Comparison of ENCODE assay signal across 8 mouse cellular contexts in genomic region chr11:45752237-45752636, GRCm38 (mm10).
DNase-seq lines count a peak whose midpoint lies in the region; ATAC-seq and TF ChIP-seq lines count a peak whose summit lies in the region.

No protein-coding gene starts in this region.

- H3K4me2 ChIP-seq in forebrain, embryonic 13.5 days = no peak overlapping the region
- peak overlapping the region; percentile 47; the same call in 1 of the 2 replicates for H3K4me2 ChIP-seq in CH12.LX (ENCODE audit: insufficient read depth, low read depth, poor library complexity, severe bottlenecking)

- DNase-seq in forebrain, embryonic 10.5 days (ENCODE audit: extremely low spot score, low spot score) = peak; percentile 31
- DNase-seq in CH12.LX (ENCODE audit: extremely low read depth) = peak; percentile 89
- DNase-seq in cerebellum, adult 9-11 months = peak; percentile 4
- peak; percentile 51 for DNase-seq in heart, postnatal 4 days
- DNase-seq in layer of hippocampus, adult 11-12 months (ENCODE audit: low spot score) = peak; percentile 27
- peak; percentile 41 for DNase-seq in lung, postnatal 14 days
- DNase-seq in splenic B cell, adult 2 months (ENCODE audit: low read depth, low spot score) = peak; percentile 69

- in situ Hi-C loops in CH12.LX (cut with MboI; ENCODE audit: low pct_ligation_motif_present, low pct_unique_long_range_greater_than_20kb, low sequenced_read_pairs) = no loop called here

- no peak overlapping the region for H3K9ac ChIP-seq in forebrain, embryonic 13.5 days
- H3K9ac ChIP-seq in CH12.LX (ENCODE audit: insufficient read depth, low read depth) = no peak overlapping the region

- no peak; the same call in 1 of the 2 replicates for ATAC-seq in forebrain, embryonic 13.5 days

- no peak overlapping the region for H3K27ac ChIP-seq in forebrain, embryonic 10.5 days
- no peak overlapping the region for H3K27ac ChIP-seq in forebrain, embryonic 13.5 days
- no peak overlapping the region for H3K27ac ChIP-seq in CH12.LX (ENCODE audit: insufficient read depth, low read depth)

- TF ChIP-seq POLR2A in CH12.LX (IDR thresholded peaks at IDR 0.05; ENCODE audit: low read depth, low read length) = no peak

- peak; percentile 81 for TF ChIP-seq RAD21 in CH12.LX (IDR thresholded peaks at IDR 0.05; ENCODE audit: low read depth, low read length)

- no peaks in the 10 kb centered on the region for H3K36me3 ChIP-seq in forebrain, embryonic 10.5 days (replicated peaks)
- no peaks in the 10 kb centered on the region for H3K36me3 ChIP-seq in forebrain, embryonic 13.5 days (ENCODE audit: poor library complexity, severe bottlenecking)
- no peaks in the 10 kb centered on the region for H3K36me3 ChIP-seq in CH12.LX (replicated peaks in 1 of 2; ENCODE audit: control insufficient read depth in 1 of 2, insufficient read depth in 1 of 2, low read length in 1 of 2)
- no peaks in the 10 kb centered on the region for H3K36me3 ChIP-seq in splenic B cell, adult 2 months (ENCODE audit: control insufficient read depth, insufficient read depth, low read length, poor library complexity, severe bottlenecking)

- H3K4me1 ChIP-seq in forebrain, embryonic 10.5 days = no peaks in the 10 kb centered on the region
- no peaks in the 10 kb centered on the region for H3K4me1 ChIP-seq in forebrain, embryonic 13.5 days
- peaks cover 3 to 22% of the 10 kb centered on the region in 2 experiments; a peak in 3 of 4 replicates for H3K4me1 ChIP-seq in CH12.LX (ENCODE audit: control insufficient read depth in 1 of 2, insufficient read depth in 2 of 2)

- dilution Hi-C loops in CH12.LX (cut with MboI; ENCODE audit: extremely low pct_ligation_motif_present, extremely low pct_unique_long_range_greater_than_20kb, low sequenced_read_pairs) = no loop called here

- H3K79me2 ChIP-seq in CH12.LX (replicated peaks; ENCODE audit: control insufficient read depth, extremely low read depth, insufficient read depth, poor library complexity, severe bottlenecking) = no peaks in the 10 kb centered on the region

- H3K27me3 ChIP-seq in forebrain, embryonic 10.5 days (ENCODE audit: poor library complexity, severe bottlenecking) = no peaks in the 10 kb centered on the region
- H3K27me3 ChIP-seq in forebrain, embryonic 13.5 days = no peaks in the 10 kb centered on the region
- no peaks in the 10 kb centered on the region for H3K27me3 ChIP-seq in CH12.LX (replicated peaks)
- H3K27me3 ChIP-seq in splenic B cell, adult 2 months (ENCODE audit: control insufficient read depth, insufficient read depth, low read length, poor library complexity, severe bottlenecking) = no peaks in the 10 kb centered on the region

- H3K9me3 ChIP-seq in forebrain, embryonic 10.5 days = no peaks in the 10 kb centered on the region
- H3K9me3 ChIP-seq in forebrain, embryonic 13.5 days (replicated peaks) = no peaks in the 10 kb centered on the region
- H3K9me3 ChIP-seq in CH12.LX (replicated peaks; ENCODE audit: low read length) = no peaks in the 10 kb centered on the region

- TF ChIP-seq CTCF in CH12.LX (conservative IDR thresholded peaks at IDR 0.05 in 1 of 2, IDR thresholded peaks at IDR 0.05 in 1 of 2; ENCODE audit: low read depth in 2 of 2, low read length in 2 of 2) = peak; percentile 64 to 92

- WGBS in forebrain, embryonic 10.5 days = 51% methylated on average over 1 of the region's 1 CpGs
- 49% methylated on average over 1 of the region's 1 CpGs for WGBS in forebrain, embryonic 13.5 days

- no peak overlapping the region for H3K4me3 ChIP-seq in forebrain, embryonic 10.5 days
- H3K4me3 ChIP-seq in forebrain, embryonic 13.5 days = no peak overlapping the region
- no peak overlapping the region for H3K4me3 ChIP-seq in CH12.LX (replicated peaks in 1 of 3; ENCODE audit: low read depth in 2 of 3, low read length in 2 of 3, poor library complexity in 1 of 3)

- TF ChIP-seq EP300 in CH12.LX (IDR thresholded peaks at IDR 0.05; ENCODE audit: low read length) = no peak

TF ChIP-seq in CH12.LX, 34 proteins besides CTCF, POLR2A, EP300 and RAD21:
- TF ChIP-seq MYC (IDR thresholded peaks at IDR 0.05; ENCODE audit: low read depth, low read length) (0 out of 2 replicates have a peak, but pooled peaks have one; percentile 64), MEF2A (IDR thresholded peaks at IDR 0.05; ENCODE audit: borderline replicate concordance, low read depth, low read length) (0 out of 2 replicates have a peak, but pooled peaks have one; percentile 15), USF1 (IDR thresholded peaks at IDR 0.05; ENCODE audit: low read depth, low read length) (no peak), KAT2A (IDR thresholded peaks at IDR 0.05; ENCODE audit: insufficient replicate concordance, low read length) (no peak), JUN (IDR thresholded peaks at IDR 0.05; ENCODE audit: insufficient read depth, low read depth, low read length) (peak; percentile 16; the same call in 1 of the 2 replicates), MAX (IDR thresholded peaks at IDR 0.05; ENCODE audit: low read length) (0 out of 2 replicates have a peak, but pooled peaks have one; percentile 27), IRF4 (IDR thresholded peaks at IDR 0.05; ENCODE audit: low read depth, low read length) (peak; percentile 55), SMC3 (IDR thresholded peaks at IDR 0.05; ENCODE audit: low read depth, low read length) (peak; percentile 92), ZNF384 (IDR thresholded peaks at IDR 0.05; ENCODE audit: low read depth, low read length) (no peak), NELFE (IDR thresholded peaks at IDR 0.05; ENCODE audit: low read depth, low read length) (peak; percentile 52; the same call in 1 of the 2 replicates), CHD1 (IDR thresholded peaks at IDR 0.05; ENCODE audit: low read depth, low read length) (no peak), RCOR1 (conservative IDR thresholded peaks at IDR 0.05; ENCODE audit: low read depth, low read length) (no peak), MXI1 (IDR thresholded peaks at IDR 0.05; ENCODE audit: low read depth, low read length) (no peak; the same call in 1 of the 2 replicates), NRF1 (IDR thresholded peaks at IDR 0.05; ENCODE audit: low read depth, low read length) (0 out of 2 replicates have a peak, but pooled peaks have one; percentile 16), ETS1 (conservative IDR thresholded peaks at IDR 0.05; ENCODE audit: low read depth, low read length) (no peak)

Comparison
In these comparisons a context has a peak if more than half of its experiments do, and no peak if none do; other contexts are left out.
1. DNase-seq: peak in every context shown above with its lines; median percentile 89 in CH12.LX; 69 in splenic B cell, adult 2 months; 51 in heart, postnatal 4 days; 41 in lung, postnatal 14 days; 31 in forebrain, embryonic 10.5 days; 27 in layer of hippocampus, adult 11-12 months; 4 in cerebellum, adult 9-11 months.